Mouse (Mus musculus): ENCODE data around the gene Mgrn1.
A peak's percentile ranks its signal among the peaks of the same experiment; 100 is the strongest.

Gene Mgrn1

DNA sequence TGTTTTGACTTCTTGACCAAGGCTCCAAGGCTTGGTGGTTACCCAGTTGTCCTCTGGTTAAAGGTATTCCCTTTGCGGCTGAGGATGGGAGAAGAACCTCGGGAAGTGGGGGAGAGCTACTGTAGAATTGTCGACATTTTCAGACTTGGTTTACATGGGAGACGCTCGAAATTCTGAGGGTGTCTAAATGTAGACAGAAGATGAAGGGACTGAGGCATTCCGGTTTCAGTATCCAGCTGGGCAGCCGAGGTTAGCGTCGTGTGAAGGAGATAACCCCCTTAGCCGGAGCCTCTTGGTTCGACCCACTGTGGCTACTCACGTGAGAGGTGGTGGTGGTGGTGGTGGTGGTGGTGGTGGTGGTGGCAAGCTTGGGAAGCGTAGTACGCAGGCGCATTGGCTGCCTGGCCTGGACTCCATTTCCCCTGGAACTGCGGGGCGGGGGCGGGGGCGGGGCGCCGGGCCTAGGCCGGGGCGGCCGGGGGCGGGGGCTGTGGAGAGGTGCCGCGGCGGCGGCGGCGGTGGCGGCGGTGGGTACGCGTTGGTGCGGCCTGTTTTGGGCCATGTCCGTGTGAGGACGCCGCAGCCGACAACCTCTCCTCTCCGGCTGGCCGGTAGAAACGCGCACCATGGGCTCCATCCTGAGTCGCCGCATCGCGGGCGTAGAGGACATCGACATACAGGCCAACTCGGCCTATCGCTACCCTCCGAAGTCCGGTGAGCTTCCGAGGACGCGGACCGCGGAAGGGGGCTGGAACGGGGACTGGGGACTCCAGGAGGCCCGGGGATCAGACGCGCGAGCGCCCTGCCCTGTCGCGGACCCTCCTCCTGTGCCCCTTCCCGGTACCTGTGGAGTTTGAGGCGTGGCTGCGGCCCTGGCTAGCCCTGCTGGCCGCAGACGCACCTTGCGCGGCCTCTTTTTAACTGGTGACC, at the start of gene Mgrn1:
Gene Mgrn1, plus strand, starts transcription at position 490 of the 930 bp plus-strand sequence.
- peak; percentile 53 to 56 for DNase-seq (ENCODE audit: low read depth in 2 of 2, low spot score in 2 of 2)

GRCm38 (mm10) chr16:4837631-4838030, 48.4 kb upstream of the Mgrn1 start:
- DNase-seq (ENCODE audit: low read depth in 2 of 2, low spot score in 2 of 2), result no peak

GRCm38 (mm10) chr16:4839552-4839951, 46.5 kb upstream of the Mgrn1 start:
- no peak for DNase-seq (ENCODE audit: low read depth in 2 of 2, low spot score in 2 of 2)

GRCm38 (mm10) chr16:4840231-4840630, 45.8 kb upstream of the Mgrn1 start:
- no peak for DNase-seq (ENCODE audit: low read depth in 2 of 2, low spot score in 2 of 2)

- DNase-seq (ENCODE audit: low read depth in 2 of 2, low spot score in 2 of 2), result no peak
Measured at GRCm38 (mm10) chr16:4847041-4847440, 39.0 kb upstream of the Mgrn1 start.

DNA sequence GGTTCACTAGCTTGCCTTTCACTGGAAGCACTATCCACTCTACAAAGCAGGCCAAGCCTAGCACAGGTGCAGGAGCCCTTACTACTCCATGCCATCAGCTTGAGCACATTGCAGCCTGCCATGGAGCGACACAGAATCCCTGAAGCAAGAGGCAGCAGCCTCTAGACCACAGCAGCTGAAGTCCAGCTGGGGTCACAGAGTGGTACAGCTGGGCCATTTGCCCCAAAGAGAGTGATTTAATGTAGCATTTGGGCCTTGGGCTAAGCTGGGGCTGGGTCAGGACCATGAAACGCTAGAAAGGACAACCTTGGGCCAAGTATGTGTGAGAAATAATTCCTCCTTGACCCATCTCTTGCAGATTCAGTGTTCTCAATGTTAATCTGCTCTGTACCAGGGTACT, 38.0 kb upstream of the Mgrn1 start:
- DNase-seq (ENCODE audit: low read depth in 2 of 2, low spot score in 2 of 2), result no peak

- DNase-seq (ENCODE audit: low read depth in 2 of 2, low spot score in 2 of 2), result no peak
Measured at GRCm38 (mm10) chr16:4850361-4850760, 35.7 kb upstream of the Mgrn1 start.

DNA sequence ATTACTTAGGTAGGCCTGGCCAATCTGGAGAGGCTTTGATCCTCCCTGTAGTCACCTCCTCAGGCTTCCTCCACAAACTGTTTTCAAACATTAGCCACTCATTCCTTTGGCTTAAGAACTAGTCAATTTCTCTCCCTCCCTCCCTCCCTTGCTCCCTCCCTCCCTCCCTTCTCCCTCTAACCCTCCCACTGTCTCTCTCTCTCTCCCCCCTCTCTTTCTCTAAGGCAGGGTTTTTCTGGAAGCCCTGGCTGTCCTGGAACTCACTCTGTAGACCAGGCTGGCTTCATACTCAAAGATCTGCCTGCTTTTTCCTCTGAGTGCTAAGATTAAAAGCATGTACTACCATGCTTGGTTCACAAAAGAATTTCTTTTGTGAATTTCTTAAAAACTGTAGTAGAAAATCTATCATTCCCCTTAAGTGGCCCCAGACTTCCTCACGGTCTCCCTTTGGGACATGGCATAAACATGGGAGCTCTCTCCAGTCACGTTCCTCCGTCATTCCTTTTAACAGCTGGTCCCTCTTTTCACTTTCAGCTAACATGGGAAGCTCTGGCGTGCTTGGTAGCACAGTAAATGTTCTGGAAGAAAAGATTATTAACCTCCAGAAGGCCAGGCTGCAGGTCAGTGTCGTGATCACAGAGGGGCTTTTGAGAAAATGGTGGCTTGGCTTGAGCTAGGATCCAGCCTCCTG, 35.0 kb upstream of the Mgrn1 start:
- no peak for DNase-seq (ENCODE audit: low read depth in 2 of 2, low spot score in 2 of 2)

DNA sequence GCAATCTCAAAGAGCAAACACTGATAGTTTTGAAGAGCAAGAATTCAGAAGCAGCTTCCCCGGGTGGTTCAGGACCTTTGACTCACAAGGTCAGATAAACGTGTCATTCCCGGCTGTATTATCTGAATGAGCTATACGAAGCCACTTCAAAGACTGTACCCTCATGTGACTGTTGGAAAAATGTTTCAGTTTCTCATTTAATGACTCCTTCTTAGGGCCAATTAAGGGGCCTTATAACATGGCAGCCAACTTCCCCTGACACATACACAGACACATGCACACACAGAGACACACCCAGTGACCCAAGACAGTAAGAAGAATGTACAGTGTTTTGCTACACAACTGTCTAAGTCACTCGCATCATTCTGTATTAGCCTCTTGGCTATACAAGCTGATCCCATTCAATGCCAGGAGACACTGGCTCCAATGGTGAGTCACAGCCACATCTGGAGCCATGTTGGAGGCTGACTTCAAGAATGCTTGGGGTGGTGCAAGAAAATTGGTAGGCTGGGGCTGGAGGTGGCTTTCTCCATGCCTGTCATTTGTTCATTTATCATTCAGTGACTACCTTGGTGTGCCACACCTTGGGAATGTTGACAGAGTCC, 30.9 kb upstream of the Mgrn1 start:
- DNase-seq (ENCODE audit: low read depth in 2 of 2, low spot score in 2 of 2), result no peak

DNA sequence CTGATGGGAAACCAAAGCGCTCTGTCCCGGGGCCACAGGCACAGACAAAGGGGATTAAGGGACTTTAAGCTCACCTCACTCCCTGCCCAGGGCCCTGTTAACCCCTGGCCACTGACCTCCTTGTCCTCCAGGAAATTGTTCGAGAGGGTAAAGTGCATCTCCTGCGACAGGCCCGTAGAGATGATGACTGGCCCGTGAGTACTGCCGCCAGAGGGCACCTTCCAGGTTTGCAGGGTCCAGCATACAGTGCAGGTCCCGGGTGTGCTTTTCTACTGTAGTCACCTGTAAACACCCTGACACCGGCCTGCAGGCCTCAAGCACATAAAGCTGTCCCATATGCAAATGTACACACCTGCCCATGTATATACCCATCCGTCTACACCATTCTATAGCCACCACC, 24.7 kb upstream of the Mgrn1 start:
- DNase-seq (ENCODE audit: low read depth in 2 of 2, low spot score in 2 of 2), result no peak

DNA sequence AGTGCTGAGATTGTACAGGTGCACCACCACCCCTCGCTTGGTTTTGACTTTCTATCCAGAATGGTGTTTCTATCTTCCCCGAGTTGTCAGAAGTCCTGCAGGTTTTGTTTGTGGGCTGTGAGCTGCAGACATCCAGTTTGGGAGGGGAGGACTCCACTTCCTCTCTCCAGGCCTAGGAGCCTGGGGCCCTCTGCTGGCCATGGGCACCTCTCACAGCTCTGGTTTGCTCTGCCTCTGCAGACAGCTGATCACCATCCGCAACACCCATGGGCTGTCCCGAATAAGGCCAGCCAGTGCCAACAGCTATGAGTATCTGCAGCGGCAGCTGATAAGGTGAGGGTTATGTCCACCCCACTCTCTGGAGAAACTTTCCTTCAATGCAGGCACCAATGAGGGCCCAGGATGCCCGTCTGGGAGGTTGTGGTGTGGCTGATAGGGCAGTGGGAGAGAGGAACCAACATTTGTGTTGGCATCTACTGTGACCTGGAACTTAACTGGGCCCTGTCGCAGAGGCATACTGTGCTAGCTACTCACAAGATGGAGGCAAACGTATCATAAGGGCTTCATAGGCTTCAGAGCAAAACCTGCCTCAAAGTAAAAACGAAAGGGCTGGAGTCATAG, 23.1 kb upstream of the Mgrn1 start:
- DNase-seq (ENCODE audit: low read depth in 2 of 2, low spot score in 2 of 2), result peak; percentile 33 to 51

- no peak for DNase-seq (ENCODE audit: low read depth in 2 of 2, low spot score in 2 of 2)
Measured at GRCm38 (mm10) chr16:4863742-4864141, 22.3 kb upstream of the Mgrn1 start.

DNA sequence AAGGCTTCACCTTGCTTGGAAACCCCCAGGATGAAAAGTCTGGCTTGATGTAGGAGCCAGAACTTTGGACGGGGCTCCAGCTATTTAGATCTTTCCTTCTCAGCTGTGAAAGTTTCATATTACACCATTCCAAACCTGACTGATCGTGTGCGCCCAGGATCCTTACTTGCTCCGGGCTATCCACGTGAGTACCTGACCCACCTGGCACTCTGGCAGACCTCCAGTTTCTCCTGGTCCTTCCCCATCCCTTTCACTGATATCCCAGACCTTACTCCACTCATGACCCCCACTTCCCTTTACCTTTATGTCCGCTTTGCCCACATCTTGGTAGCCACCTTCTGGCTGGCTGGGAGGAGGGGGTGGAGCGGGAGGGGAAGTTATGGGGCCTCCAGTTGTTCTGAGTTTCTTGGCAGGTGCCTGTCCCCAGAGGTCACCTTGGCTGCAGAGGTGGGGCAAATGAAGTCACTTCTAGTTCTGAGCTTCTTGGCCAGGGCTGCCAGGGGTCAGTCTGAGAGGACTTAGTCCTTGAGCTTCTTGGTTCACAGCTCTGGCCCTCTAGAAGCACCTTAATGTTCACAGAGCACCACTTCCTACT, 19.9 kb upstream of the Mgrn1 start:
- no peak for DNase-seq (ENCODE audit: low read depth in 2 of 2, low spot score in 2 of 2)

- no peak for DNase-seq (ENCODE audit: low read depth in 2 of 2, low spot score in 2 of 2)
Measured at GRCm38 (mm10) chr16:4870490-4870889, 15.6 kb upstream of the Mgrn1 start.

DNA sequence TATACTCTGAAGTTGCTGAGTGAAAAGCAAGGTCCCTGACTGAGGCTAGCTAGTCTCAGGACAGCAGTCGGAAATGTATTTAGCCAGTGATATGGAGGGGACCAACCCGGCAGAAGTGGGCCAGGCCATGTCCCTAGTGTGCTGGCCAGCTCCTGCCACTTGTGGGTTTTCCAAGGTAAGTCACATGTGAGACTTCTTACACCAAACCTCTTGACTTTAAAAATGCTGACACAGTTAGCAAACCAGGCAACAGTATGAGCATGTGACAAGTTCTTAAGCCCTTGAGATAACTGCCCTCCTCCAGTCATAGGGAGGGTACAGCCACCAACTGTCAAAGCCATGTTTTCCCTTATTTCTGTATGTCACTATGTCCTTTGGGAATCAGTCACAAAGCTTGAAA, 14.1 kb upstream of the Mgrn1 start:
- DNase-seq (ENCODE audit: low read depth in 2 of 2, low spot score in 2 of 2), result no peak

- no peak for DNase-seq (ENCODE audit: low read depth in 2 of 2, low spot score in 2 of 2)
Measured at GRCm38 (mm10) chr16:4875198-4876032, 10.6 kb upstream of the Mgrn1 start.

DNA sequence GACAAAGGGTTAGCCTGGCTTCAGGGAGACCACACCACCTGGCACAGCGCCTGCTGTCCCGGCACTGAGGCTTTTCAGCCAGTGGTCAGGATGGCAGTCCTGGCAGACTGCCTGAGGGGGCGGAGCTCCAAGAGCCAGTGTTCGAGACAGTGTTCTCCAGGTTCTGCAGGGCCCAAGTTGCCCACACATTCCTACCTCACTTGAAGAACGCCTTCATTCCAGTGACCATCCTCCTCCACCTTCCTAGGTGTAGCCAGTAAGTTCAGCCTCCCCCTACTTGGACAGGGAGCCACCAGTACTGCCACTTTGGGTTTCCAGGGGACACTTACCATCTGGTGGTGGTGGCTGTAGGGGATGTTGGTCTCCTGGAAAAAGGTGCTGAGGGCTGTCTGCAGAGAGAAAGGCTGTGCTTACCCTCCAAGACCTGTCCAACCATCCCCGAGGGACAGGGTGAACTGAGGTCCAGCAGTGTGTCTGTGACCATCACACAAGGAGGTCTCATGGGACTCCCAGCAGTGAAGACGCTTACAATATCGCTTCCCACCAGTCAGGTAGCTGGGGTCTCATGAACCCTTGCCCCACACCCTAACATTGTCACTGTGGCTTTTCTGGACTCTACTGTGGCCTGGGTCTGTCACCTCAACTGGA, 9.9 kb upstream of the Mgrn1 start:
- no peak for DNase-seq (ENCODE audit: low read depth in 2 of 2, low spot score in 2 of 2)

- DNase-seq (ENCODE audit: low read depth in 2 of 2, low spot score in 2 of 2), result no peak
Measured at GRCm38 (mm10) chr16:4877195-4877594, 8.9 kb upstream of the Mgrn1 start.

DNA sequence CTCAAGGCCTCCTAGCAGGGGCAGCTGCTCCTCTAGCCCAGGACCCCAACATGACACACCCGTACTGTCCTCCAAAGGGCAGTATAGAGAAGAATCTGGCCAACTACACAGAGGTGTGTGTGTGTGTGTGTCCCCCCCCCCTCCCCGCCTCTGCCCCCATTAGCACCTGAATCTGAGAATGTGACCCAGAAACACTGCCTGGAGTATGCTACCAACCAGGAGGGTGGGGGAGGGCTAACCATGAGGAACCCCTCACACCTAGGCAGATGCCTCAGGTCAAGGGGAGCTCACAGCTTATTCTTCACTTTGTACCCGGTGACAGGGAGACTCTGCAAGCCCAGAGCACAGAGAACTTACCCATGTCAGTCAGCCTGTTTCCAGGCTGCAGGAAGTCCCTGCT, 8.3 kb upstream of the Mgrn1 start:
- no peak for DNase-seq (ENCODE audit: low read depth in 2 of 2, low spot score in 2 of 2)
